Mouse (Mus musculus): ENCODE measurements at regions not wholly inside any gene's neighbourhood (a gene's known extent, or its start where the extent isn't known, plus 50 kb on each side); places are given as distances from the start of the nearest gene placed in this dataset.

DNA sequence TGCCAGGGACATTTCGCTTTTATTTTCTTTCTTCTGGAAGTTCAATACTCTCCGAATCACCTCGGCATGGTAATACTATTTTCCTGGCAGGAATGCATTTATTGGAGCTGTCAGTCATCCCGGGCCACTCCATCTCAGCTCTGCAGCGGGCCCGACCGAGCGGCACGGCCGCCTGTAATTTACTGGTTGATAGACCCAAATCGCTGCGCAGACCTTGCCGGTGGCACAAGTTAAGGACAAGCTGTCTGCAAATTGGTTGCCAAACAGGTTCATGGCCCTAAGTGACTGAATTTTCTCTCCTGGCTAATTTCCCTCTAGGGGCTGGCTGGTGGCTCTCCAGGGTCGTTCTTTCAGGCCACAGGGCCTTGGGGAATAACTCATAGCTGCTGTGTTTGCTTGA lies 169.4 kb upstream of the Kcnab2 start:
- dilution Hi-C loops (cut with MboI; ENCODE audit: extremely low pct_ligation_motif_present, extremely low pct_unique_long_range_greater_than_20kb, low sequenced_read_pairs) (no loop called here), in situ Hi-C loops (cut with MboI; ENCODE audit: low pct_ligation_motif_present, low pct_unique_long_range_greater_than_20kb, low sequenced_read_pairs) (no loop called here)
- no peaks in the 10 kb centered on the region for H3K27me3 ChIP-seq (replicated peaks)
- H3K4me2 ChIP-seq (ENCODE audit: insufficient read depth, low read depth, poor library complexity, severe bottlenecking) = no peak overlapping the region
- H3K9ac ChIP-seq (ENCODE audit: insufficient read depth, low read depth) = no peak overlapping the region
- DNase-seq (ENCODE audit: extremely low read depth) = no peak
- no peaks in the 10 kb centered on the region for H3K4me1 ChIP-seq (ENCODE audit: control insufficient read depth in 1 of 2, insufficient read depth in 2 of 2)
- H3K36me3 ChIP-seq (replicated peaks in 1 of 2; ENCODE audit: control insufficient read depth in 1 of 2, insufficient read depth in 1 of 2, low read length in 1 of 2) = no peaks in the 10 kb centered on the region
- TF ChIP-seq MXI1 (IDR thresholded peaks at IDR 0.05; ENCODE audit: low read depth, low read length) (no peak), EP300 (IDR thresholded peaks at IDR 0.05; ENCODE audit: low read length) (no peak), PAX5 (IDR thresholded peaks at IDR 0.05; ENCODE audit: low read length) (no peak)
- H3K27ac ChIP-seq (ENCODE audit: insufficient read depth, low read depth) = no peak overlapping the region
- no peaks in the 10 kb centered on the region for H3K79me2 ChIP-seq (replicated peaks; ENCODE audit: control insufficient read depth, extremely low read depth, insufficient read depth, poor library complexity, severe bottlenecking)
- H3K4me3 ChIP-seq (replicated peaks in 1 of 3; ENCODE audit: low read depth in 2 of 3, low read length in 2 of 3, poor library complexity in 1 of 3) = no peak overlapping the region
- H3K9me3 ChIP-seq (replicated peaks; ENCODE audit: low read length) = peaks cover 92% of the 10 kb centered on the region

DNA sequence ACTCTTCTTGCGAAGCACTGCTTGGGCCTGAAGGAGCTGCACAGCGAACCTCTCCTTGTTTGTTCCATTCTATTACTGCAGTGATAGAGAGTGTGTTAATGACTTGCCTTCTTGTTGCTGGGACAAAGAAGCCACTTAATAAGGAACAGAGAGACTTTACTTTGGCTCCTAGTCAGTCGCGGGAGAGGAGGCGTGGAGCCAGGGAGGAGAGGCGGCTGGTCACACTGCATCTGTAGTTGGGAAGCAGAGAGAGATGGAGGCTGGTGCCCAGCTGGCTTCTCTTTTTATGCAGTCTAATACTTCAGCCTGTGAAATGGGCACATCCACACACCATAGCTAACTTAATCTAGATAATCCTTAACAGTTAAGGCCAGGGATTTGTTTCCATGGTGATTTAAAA lies 159.4 kb upstream of the Kcnab2 start:
- dilution Hi-C loops (cut with MboI; ENCODE audit: extremely low pct_ligation_motif_present, extremely low pct_unique_long_range_greater_than_20kb, low sequenced_read_pairs) (no loop called here), in situ Hi-C loops (cut with MboI; ENCODE audit: low pct_ligation_motif_present, low pct_unique_long_range_greater_than_20kb, low sequenced_read_pairs) (no loop called here)
- no peak for DNase-seq (ENCODE audit: extremely low read depth)
- Histone ChIP-seq H3K4me1 (ENCODE audit: control insufficient read depth in 1 of 2, insufficient read depth in 2 of 2) (no peaks in the 10 kb centered on the region), H3K4me2 (ENCODE audit: insufficient read depth, low read depth, poor library complexity, severe bottlenecking) (no peak overlapping the region), H3K9me3 (replicated peaks; ENCODE audit: low read length) (peaks cover 97% of the 10 kb centered on the region), H3K27me3 (replicated peaks) (no peaks in the 10 kb centered on the region), H3K36me3 (replicated peaks in 1 of 2; ENCODE audit: control insufficient read depth in 1 of 2, insufficient read depth in 1 of 2, low read length in 1 of 2) (no peaks in the 10 kb centered on the region), H3K9ac (ENCODE audit: insufficient read depth, low read depth) (no peak overlapping the region), H3K79me2 (replicated peaks; ENCODE audit: control insufficient read depth, extremely low read depth, insufficient read depth, poor library complexity, severe bottlenecking) (no peaks in the 10 kb centered on the region), H3K4me3 (replicated peaks in 1 of 3; ENCODE audit: low read depth in 2 of 3, low read length in 2 of 3, poor library complexity in 1 of 3) (no peak overlapping the region), H3K27ac (ENCODE audit: insufficient read depth, low read depth) (no peak overlapping the region)
- TF ChIP-seq USF1 (IDR thresholded peaks at IDR 0.05; ENCODE audit: low read depth, low read length) (no peak), JUN (IDR thresholded peaks at IDR 0.05; ENCODE audit: insufficient read depth, low read depth, low read length) (no peak), POLR2A (IDR thresholded peaks at IDR 0.05; ENCODE audit: low read depth, low read length) (no peak), SMC3 (IDR thresholded peaks at IDR 0.05; ENCODE audit: low read depth, low read length) (no peak), CTCF (conservative IDR thresholded peaks at IDR 0.05 in 1 of 2, IDR thresholded peaks at IDR 0.05 in 1 of 2; ENCODE audit: low read depth in 2 of 2, low read length in 2 of 2) (no peak), ZMIZ1 (IDR thresholded peaks at IDR 0.05; ENCODE audit: low read depth, low read length) (no peak), MYC (IDR thresholded peaks at IDR 0.05; ENCODE audit: low read depth, low read length) (no peak), MAZ (IDR thresholded peaks at IDR 0.05; ENCODE audit: low read depth, low read length) (no peak), BHLHE40 (IDR thresholded peaks at IDR 0.05; ENCODE audit: low read depth, low read length) (no peak), POLR2AphosphoS2 (IDR thresholded peaks at IDR 0.05; ENCODE audit: low read depth, low read length) (no peak)

DNA sequence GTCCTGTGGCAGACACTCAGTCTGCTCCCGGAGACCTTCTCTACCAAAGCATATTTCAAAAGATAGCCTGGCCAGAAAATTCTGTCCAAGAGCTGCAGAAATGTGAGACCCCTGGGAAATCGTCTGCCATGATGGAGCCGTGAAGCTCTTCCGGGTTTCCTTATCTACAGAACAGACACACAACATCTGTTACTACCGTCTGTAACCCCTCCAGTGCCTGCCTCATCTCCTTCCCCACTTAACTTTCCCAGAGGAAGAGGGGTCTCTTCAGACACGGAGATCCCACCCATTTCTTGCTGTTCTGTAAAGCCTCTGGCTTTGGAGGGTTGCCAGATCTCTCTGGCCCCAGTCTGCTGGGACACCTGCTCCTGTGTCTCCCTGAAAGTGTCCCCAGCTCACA lies 156.2 kb upstream of the Kcnab2 start:
- Histone ChIP-seq H3K27ac (ENCODE audit: insufficient read depth, low read depth) (no peak overlapping the region), H3K36me3 (replicated peaks in 1 of 2; ENCODE audit: control insufficient read depth in 1 of 2, insufficient read depth in 1 of 2, low read length in 1 of 2) (no peaks in the 10 kb centered on the region), H3K4me3 (replicated peaks in 1 of 3; ENCODE audit: low read depth in 2 of 3, low read length in 2 of 3, poor library complexity in 1 of 3) (no peak overlapping the region), H3K27me3 (replicated peaks) (no peaks in the 10 kb centered on the region), H3K4me1 (ENCODE audit: control insufficient read depth in 1 of 2, insufficient read depth in 2 of 2) (no peaks in the 10 kb centered on the region), H3K4me2 (ENCODE audit: insufficient read depth, low read depth, poor library complexity, severe bottlenecking) (no peak overlapping the region), H3K79me2 (replicated peaks; ENCODE audit: control insufficient read depth, extremely low read depth, insufficient read depth, poor library complexity, severe bottlenecking) (no peaks in the 10 kb centered on the region), H3K9me3 (replicated peaks; ENCODE audit: low read length) (peaks cover 94% of the 10 kb centered on the region), H3K9ac (ENCODE audit: insufficient read depth, low read depth) (no peak overlapping the region)
- in situ Hi-C loops (cut with MboI; ENCODE audit: low pct_ligation_motif_present, low pct_unique_long_range_greater_than_20kb, low sequenced_read_pairs) (no loop called here), dilution Hi-C loops (cut with MboI; ENCODE audit: extremely low pct_ligation_motif_present, extremely low pct_unique_long_range_greater_than_20kb, low sequenced_read_pairs) (no loop called here)
- DNase-seq (ENCODE audit: extremely low read depth) = no peak
- no peak for TF ChIP-seq ZNF384 (IDR thresholded peaks at IDR 0.05; ENCODE audit: low read depth, low read length)
- TF ChIP-seq POLR2AphosphoS2 (IDR thresholded peaks at IDR 0.05; ENCODE audit: low read depth, low read length) = no peak
- TF ChIP-seq USF1 (IDR thresholded peaks at IDR 0.05; ENCODE audit: low read depth, low read length) = no peak
- TF ChIP-seq PAX5 (IDR thresholded peaks at IDR 0.05; ENCODE audit: low read length) = no peak
